In genomic region chr9:83101691-83102090, GRCm38 (mm10) we compare ENCODE assay signal across 18 mouse cellular contexts.
"Had no signal": no experiment of that assay in that cellular context is flagged by ENCODE, and none has a peak within 500 bp of the region (broad histone marks: within the 10 kb centered on the region; RNA-seq: fewer than 3 reads in every experiment).

No protein-coding gene starts in this region.

- H3K36me3 ChIP-seq: midbrain, embryonic 12.5 days; midbrain, embryonic 15.5 days; stomach, embryonic 15.5 days had no signal

- DNase-seq: kidney, adult 9 months; kidney, postnatal 14 days; layer of hippocampus, adult 9-11 months; layer of hippocampus, postnatal 36 days; liver, postnatal 0 days; lung, embryonic 14.5 days; right cerebral cortex, adult 18-20 months; right cerebral cortex, postnatal 14 days; right cerebral cortex, postnatal 4 days; thymus, postnatal 36 days had no signal

- H3K27me3 ChIP-seq: midbrain, embryonic 12.5 days; midbrain, embryonic 15.5 days; stomach, embryonic 15.5 days had no signal

- H3K9me3 ChIP-seq: midbrain, embryonic 12.5 days; midbrain, embryonic 15.5 days; stomach, embryonic 15.5 days had no signal

- H3K4me2 ChIP-seq: lung, embryonic 14.5 days; midbrain, embryonic 12.5 days; midbrain, embryonic 15.5 days; stomach, embryonic 15.5 days had no signal

- H3K27ac ChIP-seq: layer of hippocampus, adult 2 months; left cerebral cortex, adult 2 months; liver, embryonic 14.5 days; macrophage; midbrain, embryonic 12.5 days; midbrain, embryonic 15.5 days; stomach, embryonic 15.5 days had no signal

- H3K4me1 ChIP-seq: midbrain, embryonic 15.5 days; stomach, embryonic 15.5 days had no signal

- ATAC-seq: liver, postnatal 0 days; lung, postnatal 0 days; midbrain, embryonic 15.5 days had no signal

- H3K4me3 ChIP-seq: layer of hippocampus, adult 2 months; left cerebral cortex, adult 2 months; midbrain, embryonic 12.5 days; midbrain, embryonic 15.5 days; stomach, embryonic 15.5 days had no signal

- H3K9ac ChIP-seq: liver, embryonic 14.5 days; liver, postnatal 0 days; lung, embryonic 14.5 days; midbrain, embryonic 12.5 days; midbrain, embryonic 15.5 days; stomach, embryonic 15.5 days had no signal
